Mouse (Mus musculus) ES-Bruce4 (cell line): ENCODE measurements at regions not wholly inside any gene's neighbourhood (a gene's known extent, or its start where the extent isn't known, plus 50 kb on each side); places are given as distances from the start of the nearest gene placed in this dataset.

Experiments
- H3K27ac ChIP-seq: 2 replicates; pipeline ENCODE4 v1.5.1; 2012; ENCODE audit warnings: low read length, inconsistent platforms; ENCODE audit not compliant: insufficient read depth
- H3K27me3 ChIP-seq: 2 replicates; pipeline ENCODE4 v1.6.1; 2012; ENCODE audit warnings: mild to moderate bottlenecking, low read length, inconsistent platforms; ENCODE audit not compliant: control insufficient read depth, poor library complexity, insufficient read depth, severe bottlenecking
- H3K36me3 ChIP-seq: 2 replicates; pipeline ENCODE4 v1.6.1; 2012; ENCODE audit warnings: inconsistent platforms, mild to moderate bottlenecking, low read length, moderate library complexity; ENCODE audit not compliant: control insufficient read depth, poor library complexity, insufficient read depth, severe bottlenecking
- H3K4me1 ChIP-seq: one replicate; pipeline ENCODE4 v1.8.1; 2011; ENCODE audit warnings: low read length; ENCODE audit not compliant: control insufficient read depth, insufficient read depth
- H3K4me3 ChIP-seq: 2 replicates; pipeline ENCODE4 v1.5.1; 2011; ENCODE audit warnings: low read depth, mild to moderate bottlenecking, low read length
- H3K9ac ChIP-seq: 2 replicates; pipeline ENCODE4 v1.6.1; 2012; ENCODE audit warnings: low read depth, mild to moderate bottlenecking, inconsistent platforms; ENCODE audit not compliant: poor library complexity, severe bottlenecking
- H3K9me3 ChIP-seq: replicated peaks from 2 replicates; pipeline ENCODE4 v1.6.1; 2012; ENCODE audit warnings: mild to moderate bottlenecking, low read length, inconsistent platforms; ENCODE audit not compliant: control insufficient read depth, poor library complexity, insufficient read depth, severe bottlenecking
- CTCF ChIP-seq: IDR thresholded peaks from one replicate; pipeline ENCODE4 v1.8.1; 2011; ENCODE audit warnings: low read depth, low read length
- EP300 ChIP-seq: IDR thresholded peaks from 2 replicates; pipeline ENCODE4 v1.6.1; 2011; ENCODE audit warnings: low read depth, low read length; ENCODE audit not compliant: insufficient read depth
- POLR2A ChIP-seq: IDR thresholded peaks from one replicate; pipeline ENCODE4 v1.8.1; 2011; ENCODE audit warnings: low read length; ENCODE audit not compliant: insufficient read depth

GRCm38 (mm10) chr3:124270506-124270905 is 50.1 kb upstream of the Tram1l1 start:
- H3K4me1 ChIP-seq = no peaks in the 10 kb centered on the region
- H3K9ac ChIP-seq = no peak overlapping the region
- no peak overlapping the region for H3K4me3 ChIP-seq
- H3K27me3 ChIP-seq = no peaks in the 10 kb centered on the region
- TF ChIP-seq POLR2A (no peak), CTCF (no peak), EP300 (no peak)
- no peaks in the 10 kb centered on the region for H3K9me3 ChIP-seq
- no peaks in the 10 kb centered on the region for H3K36me3 ChIP-seq
- H3K27ac ChIP-seq = no peak overlapping the region
